Mouse (Mus musculus) megakaryocyte, embryonic 14.5 days (primary cell): ENCODE results near the gene Slc2a5. TPM values are rescaled to one million over a fixed set of nuclear protein-coding genes. Genes with fewer than 3 reads are reported as not detected.
A peak's percentile ranks its signal among the peaks of the same experiment; 100 is the strongest.

ENCODE experiments used
- H3K27me3 ChIP-seq: replicated peaks from 2 replicates; pipeline ENCODE3; 2012; ENCODE audit warnings: inconsistent platforms
- H3K36me3 ChIP-seq: replicated peaks from 2 replicates; pipeline ENCODE3; 2012; ENCODE audit warnings: low read length, inconsistent platforms, mixed read lengths
- H3K4me1 ChIP-seq: 2 replicates; pipeline ENCODE4 v1.6.1; 2012; ENCODE audit warnings: inconsistent platforms
- H3K4me3 ChIP-seq: replicated peaks from 2 replicates; pipeline ENCODE3; 2012; ENCODE audit warnings: moderate library complexity, mild to moderate bottlenecking, inconsistent platforms
- H3K9me3 ChIP-seq: 2 replicates; pipeline ENCODE4 v1.6.1; 2012; ENCODE audit warnings: inconsistent platforms
- FLI1 ChIP-seq: IDR thresholded peaks from 2 replicates; pipeline ENCODE4 v1.6.1; 2012; ENCODE audit warnings: low read length, inconsistent platforms, mixed read lengths
- GATA1 ChIP-seq: IDR thresholded peaks from 3 replicates; pipeline ENCODE4 v1.6.1; 2012; ENCODE audit warnings: mixed read lengths, low read length, inconsistent platforms, borderline replicate concordance
- polyA plus RNA-seq: library from polyadenylated mRNA; stranded (reverse); fragments of >175 nt; gene quantifications from 2 replicates; pipeline ENCODE4 v1.2.3, GENCODE M21; 2012; ENCODE audit warnings: low replicate concordance; ENCODE audit not compliant: insufficient read depth

Gene Slc2a5
- polyA plus RNA-seq, 1 experiment, result 0.15 TPM

GRCm38 (mm10) chr4:150086841-150087160, 32.3 kb upstream of the Slc2a5 start:
- Histone ChIP-seq H3K36me3 (no peaks in the 10 kb centered on the region), H3K27me3 (peaks cover 56% of the 10 kb centered on the region), H3K9me3 (peaks cover 13% of the 10 kb centered on the region), H3K4me1 (peaks cover 27% of the 10 kb centered on the region), H3K4me3 (peak overlapping the region; percentile 93)
- TF ChIP-seq FLI1, result no peak
- no peak for TF ChIP-seq GATA1

GRCm38 (mm10) chr4:150087161-150087889, 31.8 kb upstream of the Slc2a5 start, which contains the start of gene Gpr157:
TSS of gene Gpr157 (plus strand) at chr4:150087365.
- Histone ChIP-seq H3K4me1 (peaks cover 27% of the 10 kb centered on the region), H3K36me3 (no peaks in the 10 kb centered on the region), H3K27me3 (peaks cover 55% of the 10 kb centered on the region), H3K4me3 (peak within 1 kb of the TSS; percentile 93), H3K9me3 (peaks cover 13% of the 10 kb centered on the region)
- no peak for TF ChIP-seq GATA1
- TF ChIP-seq FLI1, result no peak

- Histone ChIP-seq H3K4me1 (peaks cover 30% of the 10 kb centered on the region), H3K4me3 (peak overlapping the region; percentile 93), H3K27me3 (peaks cover 60% of the 10 kb centered on the region), H3K9me3 (peaks cover 13% of the 10 kb centered on the region), H3K36me3 (no peaks in the 10 kb centered on the region)
- TF ChIP-seq GATA1 (no peak), FLI1 (no peak)
These were observed 31.1 kb upstream of the Slc2a5 start for GRCm38 (mm10) chr4:150087890-150088530.

GRCm38 (mm10) chr4:150089121-150089520, 30.0 kb upstream of the Slc2a5 start:
- Histone ChIP-seq H3K4me3 (peak overlapping the region; percentile 48), H3K4me1 (peaks cover 41% of the 10 kb centered on the region), H3K9me3 (peaks cover 8% of the 10 kb centered on the region), H3K36me3 (no peaks in the 10 kb centered on the region), H3K27me3 (peaks cover 55% of the 10 kb centered on the region)
- TF ChIP-seq FLI1 (no peak), GATA1 (no peak)

- Histone ChIP-seq H3K4me1 (peaks cover 44% of the 10 kb centered on the region), H3K36me3 (no peaks in the 10 kb centered on the region), H3K27me3 (peaks cover 75% of the 10 kb centered on the region), H3K9me3 (no peaks in the 10 kb centered on the region), H3K4me3 (no peak overlapping the region)
- TF ChIP-seq GATA1 (no peak), FLI1 (no peak)
These were observed 27.0 kb upstream of the Slc2a5 start for GRCm38 (mm10) chr4:150091887-150092582.

GRCm38 (mm10) chr4:150092583-150092902, 26.5 kb upstream of the Slc2a5 start:
- Histone ChIP-seq H3K9me3 (no peaks in the 10 kb centered on the region), H3K27me3 (peaks cover 77% of the 10 kb centered on the region), H3K4me1 (peaks cover 39% of the 10 kb centered on the region), H3K4me3 (no peak overlapping the region), H3K36me3 (no peaks in the 10 kb centered on the region)
- TF ChIP-seq FLI1 (no peak), GATA1 (no peak)

GRCm38 (mm10) chr4:150093560-150094462, 25.3 kb upstream of the Slc2a5 start:
- peaks cover 30% of the 10 kb centered on the region for H3K4me1 ChIP-seq
- TF ChIP-seq FLI1 (no peak), GATA1 (no peak)
- H3K27me3 ChIP-seq, result peaks cover 77% of the 10 kb centered on the region

GRCm38 (mm10) chr4:150094463-150094789, 24.7 kb upstream of the Slc2a5 start:
- peaks cover 72% of the 10 kb centered on the region for H3K27me3 ChIP-seq
- peaks cover 27% of the 10 kb centered on the region for H3K4me1 ChIP-seq
- no peaks in the 10 kb centered on the region for H3K36me3 ChIP-seq
- H3K4me3 ChIP-seq, result no peak overlapping the region
- no peaks in the 10 kb centered on the region for H3K9me3 ChIP-seq
- TF ChIP-seq GATA1, result no peak
- TF ChIP-seq FLI1, result no peak

More at GRCm38 (mm10) chr4:150093560-150094462, 25.3 kb upstream of the Slc2a5 start:
- no peaks in the 10 kb centered on the region for H3K36me3 ChIP-seq
- H3K9me3 ChIP-seq, result no peaks in the 10 kb centered on the region
- no peak overlapping the region for H3K4me3 ChIP-seq

GRCm38 (mm10) chr4:150096309-150096708, 22.8 kb upstream of the Slc2a5 start:
- Histone ChIP-seq H3K36me3 (peaks cover 7% of the 10 kb centered on the region), H3K4me1 (peaks cover 29% of the 10 kb centered on the region), H3K4me3 (no peak overlapping the region), H3K9me3 (0 out of 2 replicates have a peak, but pooled peaks cover 2% of the 10 kb centered on the region), H3K27me3 (peaks cover 70% of the 10 kb centered on the region)
- TF ChIP-seq GATA1, result no peak
- TF ChIP-seq FLI1, result no peak
